Mouse (Mus musculus) 416B (cell line): ENCODE results near the gene Nxph1.

Source experiments
- DNase-seq: peaks from one replicate; pipeline ENCODE4 v3.0.0; 2011; ENCODE audit warnings: low read depth

Nxph1 gene

GRCm38 (mm10) chr6:8970576-8970975 lies 22.3 kb downstream of the Nxph1 start:
- DNase-seq, result no peak

DNA sequence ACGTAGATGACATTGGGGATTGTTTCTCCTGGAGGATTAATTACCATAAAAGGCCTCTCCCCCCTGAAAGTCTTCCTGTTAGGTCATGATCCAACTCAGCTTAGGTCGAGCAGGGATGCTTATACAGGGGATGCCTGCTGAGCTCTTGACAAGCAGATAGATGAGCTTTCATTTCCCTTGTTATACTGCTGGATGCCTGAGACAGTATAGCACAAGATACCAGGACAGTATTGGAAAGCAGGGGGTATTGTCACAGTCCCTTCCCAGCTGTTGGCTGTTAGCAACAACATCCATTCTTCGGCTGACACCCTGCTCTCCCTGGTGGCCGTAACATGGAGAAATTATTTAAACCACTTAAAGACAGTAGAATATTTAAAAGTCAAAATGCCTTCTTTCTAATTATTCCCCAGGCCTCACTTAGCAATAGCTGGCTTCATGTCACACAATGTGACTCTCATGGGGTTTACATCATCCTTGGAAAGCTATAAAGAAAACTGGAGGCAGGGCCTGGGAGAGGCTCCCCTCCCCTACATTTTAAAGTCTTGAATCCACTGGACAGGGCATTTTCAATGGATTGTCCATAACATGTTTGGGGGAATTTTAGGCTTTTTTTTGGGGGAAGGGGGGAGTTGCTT lies 31.1 kb downstream of the Nxph1 start:
- DNase-seq, result no peak

GRCm38 (mm10) chr6:8996301-8996943 lies 48.2 kb downstream of the Nxph1 start:
- no peak for DNase-seq

DNA sequence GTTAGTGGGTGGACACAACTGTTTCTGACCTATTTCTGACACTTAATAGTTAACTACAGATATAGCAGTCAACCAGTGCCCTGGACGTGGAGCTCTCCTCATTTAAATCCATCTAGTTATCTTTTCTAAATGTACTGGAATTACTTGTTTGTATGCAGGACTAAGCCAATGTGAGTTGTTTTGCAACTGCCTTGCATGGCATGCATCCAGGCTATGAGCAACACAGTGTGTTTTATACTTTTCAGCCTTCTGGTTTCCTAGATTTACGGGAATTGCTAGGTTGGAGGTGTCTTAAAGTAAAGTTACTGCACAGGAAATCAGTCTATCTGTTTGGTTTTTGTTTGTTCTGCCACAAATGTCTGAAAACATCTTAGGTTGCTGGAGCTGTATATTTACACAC lies 49.1 kb downstream of the Nxph1 start:
- DNase-seq, result no peak

- no peak for DNase-seq
Measured at GRCm38 (mm10) chr6:9002686-9003085, 54.5 kb downstream of the Nxph1 start.

- no peak for DNase-seq
Measured at GRCm38 (mm10) chr6:9026631-9027030, 78.4 kb downstream of the Nxph1 start.

- no peak for DNase-seq
Measured at GRCm38 (mm10) chr6:9027146-9027545, 78.9 kb downstream of the Nxph1 start.

DNA sequence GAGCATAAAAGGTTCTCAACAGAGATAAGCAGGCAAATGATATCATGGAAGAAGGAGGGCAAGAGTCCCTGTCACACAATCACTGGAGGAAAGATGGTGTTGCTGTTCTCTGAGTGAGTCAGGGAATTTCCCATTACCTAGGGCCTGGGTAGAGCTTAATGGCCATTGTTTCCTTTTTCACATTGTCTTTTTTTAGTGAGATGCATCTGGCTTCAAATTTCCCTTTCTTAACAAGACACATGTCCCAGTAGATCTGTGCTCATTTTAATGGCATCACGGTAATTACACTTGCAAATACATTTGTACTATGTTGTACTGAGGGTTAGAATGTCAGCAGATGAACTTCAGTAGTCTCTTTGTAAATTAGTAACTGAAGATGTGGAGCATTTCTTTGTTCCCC lies 80.3 kb downstream of the Nxph1 start:
- DNase-seq, result no peak

DNA sequence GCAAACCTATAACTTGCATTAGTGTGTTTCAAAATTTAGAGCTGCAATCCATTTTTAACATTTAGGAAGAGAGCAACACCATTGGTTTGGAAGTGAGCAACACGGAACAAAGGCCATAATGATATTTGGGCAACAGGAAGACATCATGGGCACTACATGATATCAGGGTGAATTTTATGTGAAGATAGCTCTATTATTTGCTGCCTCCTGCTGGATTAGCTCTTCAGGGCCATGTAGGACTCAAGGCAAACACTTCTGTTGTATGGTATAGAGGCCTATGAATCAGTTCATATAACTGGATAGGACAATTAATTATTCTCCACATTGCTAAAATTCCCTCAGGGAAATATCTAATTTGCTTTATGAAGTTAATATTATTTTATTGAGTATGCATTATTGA lies 91.1 kb downstream of the Nxph1 start:
- no peak for DNase-seq

DNA sequence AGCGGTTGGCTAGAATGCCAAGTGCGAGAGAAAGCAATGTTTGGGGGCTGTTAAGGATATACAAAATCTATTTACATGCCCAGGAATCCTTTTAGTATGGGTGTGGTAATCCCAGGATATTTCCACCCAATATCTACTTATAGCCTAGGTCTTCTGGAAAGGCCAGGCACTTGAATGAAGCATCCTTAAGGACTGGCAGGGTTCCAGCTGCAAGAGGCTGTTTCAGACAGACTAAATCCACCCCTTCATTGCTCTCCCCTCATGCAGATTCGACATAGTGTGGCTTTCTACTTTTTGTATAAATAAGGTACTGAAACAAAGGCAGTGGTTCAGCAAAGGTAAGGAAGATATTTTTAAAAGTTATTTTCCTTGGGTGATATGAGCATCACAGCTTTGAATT lies 92.8 kb downstream of the Nxph1 start:
- DNase-seq, result no peak

GRCm38 (mm10) chr6:9042391-9042790 lies 94.2 kb downstream of the Nxph1 start:
- no peak for DNase-seq

DNA sequence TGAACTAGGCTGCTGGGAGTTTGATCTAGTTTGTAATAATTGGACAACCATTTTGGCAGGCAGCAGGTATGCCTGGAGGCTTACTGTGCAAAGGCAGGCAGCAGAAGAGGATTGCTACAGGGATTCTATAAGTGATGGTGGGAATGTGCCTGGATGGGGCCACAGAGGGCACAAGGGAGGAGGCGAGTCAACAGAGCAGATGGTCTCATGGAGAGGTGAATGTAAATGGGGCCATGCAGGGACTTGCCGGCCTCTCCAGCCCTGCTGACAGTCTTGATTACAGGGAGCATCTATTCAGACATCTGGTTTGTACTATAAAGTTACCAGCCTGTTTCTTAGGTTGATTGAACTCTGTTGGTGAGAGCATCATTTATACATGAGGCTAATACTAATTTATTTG lies 98.6 kb downstream of the Nxph1 start:
- no peak for DNase-seq

DNA sequence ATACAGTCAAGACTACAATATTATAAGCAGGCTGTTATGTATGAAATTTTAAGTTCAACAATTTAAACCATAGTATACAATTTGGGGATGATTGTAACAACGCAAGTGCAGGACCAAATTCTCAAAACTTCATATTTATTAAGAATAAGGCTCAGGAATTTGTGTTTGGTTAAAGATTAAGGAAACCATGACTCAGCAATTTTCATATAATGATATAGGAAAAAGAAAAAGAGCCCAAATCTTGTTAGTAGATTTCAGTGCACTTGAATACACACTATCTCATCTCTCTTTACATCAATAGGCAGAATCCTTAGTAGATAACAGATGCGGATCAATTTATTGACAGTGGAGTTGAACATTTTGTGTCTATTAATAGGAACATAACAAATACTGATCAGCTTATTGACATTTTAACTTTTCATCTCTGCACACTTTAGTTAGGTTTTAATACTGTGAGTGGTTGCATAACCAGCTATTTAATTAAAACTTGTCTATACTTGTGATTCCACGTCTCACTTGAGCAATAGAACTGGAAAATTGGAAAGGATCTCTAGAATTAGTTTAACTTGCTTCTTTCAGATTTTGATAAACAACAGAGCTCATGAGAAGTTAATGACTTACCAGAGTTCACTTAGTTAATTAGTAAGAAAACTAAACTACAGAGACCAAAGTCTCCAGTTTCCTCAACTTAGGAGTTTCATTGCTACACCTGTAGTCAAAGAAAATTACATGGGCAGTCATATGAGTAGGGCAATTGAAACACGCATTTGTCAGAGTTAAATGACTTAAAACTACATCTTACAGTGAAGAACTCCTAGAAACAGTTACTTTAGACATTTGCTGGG lies 113.3 kb downstream of the Nxph1 start:
- DNase-seq, result no peak

- DNase-seq, result no peak
Measured at GRCm38 (mm10) chr6:9066435-9066834, 118.2 kb downstream of the Nxph1 start.

- no peak for DNase-seq
Measured at GRCm38 (mm10) chr6:9069913-9070312, 121.7 kb downstream of the Nxph1 start.

- DNase-seq, result no peak
Measured at GRCm38 (mm10) chr6:9076463-9076862, 128.2 kb downstream of the Nxph1 start.

- no peak for DNase-seq
Measured at GRCm38 (mm10) chr6:9077793-9078689, 129.8 kb downstream of the Nxph1 start.

GRCm38 (mm10) chr6:9083851-9084250 lies 135.6 kb downstream of the Nxph1 start:
- DNase-seq, result no peak

DNA sequence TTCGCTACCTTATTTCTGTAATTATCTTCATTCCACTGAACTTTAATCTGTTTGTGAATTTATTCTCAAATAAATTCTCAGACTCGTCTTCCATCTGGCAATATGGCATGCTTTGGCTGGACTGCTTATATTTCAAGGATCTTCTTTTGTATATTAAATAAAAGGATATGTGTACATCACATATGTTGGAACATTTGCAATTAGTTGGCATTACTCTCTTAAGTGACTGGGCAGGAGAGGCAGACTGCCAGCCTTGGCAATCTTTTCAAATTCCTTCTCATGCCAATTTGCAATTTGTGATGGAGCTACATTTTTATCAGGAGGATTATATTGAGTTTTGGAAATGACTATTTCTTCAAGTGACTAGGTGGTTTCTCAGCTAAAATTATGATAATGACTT lies 149.1 kb downstream of the Nxph1 start:
- DNase-seq, result no peak

GRCm38 (mm10) chr6:9107366-9107765 lies 159.1 kb downstream of the Nxph1 start:
- DNase-seq, result no peak

DNA sequence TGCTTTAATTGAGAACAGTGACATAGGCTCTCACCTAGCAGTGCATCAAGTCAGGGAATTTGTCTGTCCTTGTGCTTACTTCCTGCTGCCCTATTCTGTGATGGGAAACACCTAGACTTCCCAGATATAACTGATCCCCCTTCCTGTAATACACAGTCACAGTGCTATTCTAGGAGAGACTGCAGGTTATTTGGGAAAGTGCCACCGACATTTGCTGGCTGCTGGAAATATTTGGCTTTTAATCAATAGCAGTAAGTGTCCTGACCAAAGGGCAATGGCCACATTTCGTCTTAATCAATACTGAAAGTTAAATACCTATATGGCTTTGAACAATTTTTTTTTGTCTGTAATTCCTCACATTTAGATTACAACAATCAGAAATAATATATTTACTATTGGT lies 170.9 kb downstream of the Nxph1 start:
- no peak for DNase-seq

- DNase-seq, result no peak
Measured at GRCm38 (mm10) chr6:9124321-9124914, 176.2 kb downstream of the Nxph1 start.
